Comparison of ENCODE assay signal across 7 mouse cellular contexts in the genomic region with DNA sequence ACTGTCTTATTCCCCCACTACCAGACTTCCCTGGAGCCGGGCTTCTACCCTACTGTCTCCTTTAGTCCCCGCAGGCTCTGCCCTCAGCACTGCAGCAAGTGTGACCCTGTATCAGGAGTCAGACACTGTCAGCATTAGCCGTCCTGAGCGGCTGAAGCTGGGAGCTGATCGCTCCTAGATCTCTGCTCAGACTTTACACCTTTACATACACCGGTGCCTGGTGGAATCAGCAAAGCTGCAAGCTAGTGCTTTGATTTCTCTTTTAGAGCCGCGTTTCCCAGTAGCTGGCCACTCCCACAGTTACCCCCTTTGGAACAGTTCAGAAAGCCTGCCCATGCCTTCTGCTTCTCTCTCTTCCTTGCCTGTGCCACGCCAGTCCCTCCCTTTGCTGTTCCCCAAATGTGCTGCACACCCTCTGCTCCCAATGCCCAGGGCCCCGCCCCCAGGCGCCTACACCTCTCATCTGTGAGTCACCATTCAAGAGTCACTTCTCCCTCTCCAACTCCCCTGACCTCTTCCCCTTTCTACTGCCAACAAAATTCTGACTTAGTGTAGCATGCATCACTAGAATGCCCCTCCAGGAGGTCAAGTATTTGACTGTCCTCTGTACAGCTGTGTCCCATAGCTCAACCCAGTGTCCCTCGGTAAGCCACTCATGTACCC. TPM values are rescaled to one million over a fixed set of nuclear protein-coding genes. Genes with fewer than 3 reads are reported as not detected.
A peak's percentile ranks its signal among the peaks of the same experiment; 100 is the strongest.
DNase-seq lines count a peak whose midpoint lies in the region; ATAC-seq and TF ChIP-seq lines count a peak whose summit lies in the region.

No protein-coding gene starts in this region.

- H3K4me3 ChIP-seq in C2C12 (ENCODE audit: insufficient read depth, poor library complexity, severe bottlenecking), result no peak overlapping the region
- no peak overlapping the region for H3K4me3 ChIP-seq in kidney, adult 2 months (ENCODE audit: insufficient read depth, low read depth, low read length)
- no peak overlapping the region for H3K4me3 ChIP-seq in lung, embryonic 15.5 days

- 28% methylated on average over 12 of the region's 12 CpGs for WGBS in kidney, adult 2 months
- 18% methylated on average over 12 of the region's 12 CpGs for WGBS in lung, embryonic 15.5 days

- TF ChIP-seq CTCF in C2C12 (IDR thresholded peaks at IDR 0.05; ENCODE audit: control insufficient read depth, insufficient read depth, insufficient read length), result no peak
- no peak for TF ChIP-seq CTCF in kidney, adult 2 months (conservative IDR thresholded peaks at IDR 0.05; ENCODE audit: insufficient read depth, insufficient read length, low read depth, low read length)

- H3K9me3 ChIP-seq in lung, embryonic 15.5 days, result no peaks in the 10 kb centered on the region

- peak; percentile 91 for DNase-seq in 416B (ENCODE audit: low read depth)
- peak; percentile 84 for DNase-seq in c-Kit-positive CD71-negative TER-119-negative erythroid progenitor cells, embryonic 14.5 days (ENCODE audit: low read depth)
- DNase-seq in kidney, adult 2 months, result peak; percentile 50
- peak; percentile 40 to 49 for DNase-seq in spleen, adult 18-20 months

- no peaks in the 10 kb centered on the region for H3K36me3 ChIP-seq in C2C12 (ENCODE audit: control insufficient read depth, insufficient read depth)
- H3K36me3 ChIP-seq in kidney, adult 2 months (ENCODE audit: control insufficient read depth, insufficient read depth, low read length), result no peaks in the 10 kb centered on the region
- H3K36me3 ChIP-seq in lung, embryonic 15.5 days, result no peaks in the 10 kb centered on the region

- ATAC-seq in granulocyte monocyte progenitor cell, adult 5-6 weeks (replicated peaks; ENCODE audit: poor library complexity, severe bottlenecking), result peak; percentile 96
- ATAC-seq in lung, embryonic 15.5 days (ENCODE audit: borderline replicate concordance, extremely low read depth, low FRiP score, low TSS enrichment), result peak; percentile 72; the same call in 1 of the 2 replicates

- H3ac ChIP-seq in C2C12 (ENCODE audit: control insufficient read depth, insufficient read length, low read depth), result peak overlapping the region; percentile 70

- no peak for TF ChIP-seq POLR2A in kidney, adult 2 months (IDR thresholded peaks at IDR 0.05; ENCODE audit: low read depth, low read length)

- no peaks in the 10 kb centered on the region for H3K79me2 ChIP-seq in C2C12 (ENCODE audit: control insufficient read depth, insufficient read depth)

- no peaks in the 10 kb centered on the region for H3K27me3 ChIP-seq in C2C12 (ENCODE audit: control insufficient read depth, insufficient read depth, insufficient read length)
- H3K27me3 ChIP-seq in kidney, adult 2 months (replicated peaks; ENCODE audit: control insufficient read depth, insufficient read depth, low read length), result no peaks in the 10 kb centered on the region
- no peaks in the 10 kb centered on the region for H3K27me3 ChIP-seq in lung, embryonic 15.5 days

- H3K4me2 ChIP-seq in lung, embryonic 15.5 days, result peak overlapping the region; percentile 44

- no peak overlapping the region for H3K27ac ChIP-seq in kidney, adult 2 months (ENCODE audit: insufficient read depth, low read depth, low read length)
- H3K27ac ChIP-seq in lung, embryonic 15.5 days, result peak overlapping the region; percentile 49

- 0 out of 2 replicates have a peak overlapping the region, but pooled peaks have one; percentile 24 for H3K9ac ChIP-seq in lung, embryonic 15.5 days

- no peaks in the 10 kb centered on the region for H3K79me3 ChIP-seq in C2C12 (ENCODE audit: low read depth)

- H3K4me1 ChIP-seq in kidney, adult 2 months (ENCODE audit: control insufficient read depth, insufficient read depth, low read length), result no peaks in the 10 kb centered on the region
- H3K4me1 ChIP-seq in lung, embryonic 15.5 days, result peaks cover 38% of the 10 kb centered on the region

TF ChIP-seq in C2C12, 6 proteins besides CTCF, POLR2A, EP300 and RAD21:
- TF ChIP-seq MAX (IDR thresholded peaks at IDR 0.05) (peak; percentile 14), USF1 (IDR thresholded peaks at IDR 0.05; ENCODE audit: low read depth) (no peak), MYOD1 (IDR thresholded peaks at IDR 0.05; ENCODE audit: control insufficient read depth, insufficient read length, low read depth) (no peak)

RNA-seq across cellular contexts. Expression of a gene that starts 20.9 kb away (rescaled TPM):
- 13.5 TPM for polyA plus RNA-seq in C2C12 (2012; fragmentation: generic; extraction: Trizol)
- 56.3 and 72.2 TPM in 2 replicates for total RNA-seq in granulocyte monocyte progenitor cell, adult 5-6 weeks (2014; fragmentation: Nextera tagmentation)
- total RNA-seq in granulocyte monocyte progenitor cell, adult 5-6 weeks (2017), result 58.0 and 81.3 TPM in 2 replicates
- 39.5 and 47.7 TPM in 2 replicates for polyA plus RNA-seq in kidney, adult 2 months (2012; rRNA removed)
- 21.7 and 24.4 TPM in 2 replicates for polyA plus RNA-seq in lung, embryonic 15.5 days (2015; fragmentation: Nextera tagmentation; extraction: Ambion mirVana)
